Comparison of ENCODE assay signal across 8 mouse cellular contexts in the genomic region with DNA sequence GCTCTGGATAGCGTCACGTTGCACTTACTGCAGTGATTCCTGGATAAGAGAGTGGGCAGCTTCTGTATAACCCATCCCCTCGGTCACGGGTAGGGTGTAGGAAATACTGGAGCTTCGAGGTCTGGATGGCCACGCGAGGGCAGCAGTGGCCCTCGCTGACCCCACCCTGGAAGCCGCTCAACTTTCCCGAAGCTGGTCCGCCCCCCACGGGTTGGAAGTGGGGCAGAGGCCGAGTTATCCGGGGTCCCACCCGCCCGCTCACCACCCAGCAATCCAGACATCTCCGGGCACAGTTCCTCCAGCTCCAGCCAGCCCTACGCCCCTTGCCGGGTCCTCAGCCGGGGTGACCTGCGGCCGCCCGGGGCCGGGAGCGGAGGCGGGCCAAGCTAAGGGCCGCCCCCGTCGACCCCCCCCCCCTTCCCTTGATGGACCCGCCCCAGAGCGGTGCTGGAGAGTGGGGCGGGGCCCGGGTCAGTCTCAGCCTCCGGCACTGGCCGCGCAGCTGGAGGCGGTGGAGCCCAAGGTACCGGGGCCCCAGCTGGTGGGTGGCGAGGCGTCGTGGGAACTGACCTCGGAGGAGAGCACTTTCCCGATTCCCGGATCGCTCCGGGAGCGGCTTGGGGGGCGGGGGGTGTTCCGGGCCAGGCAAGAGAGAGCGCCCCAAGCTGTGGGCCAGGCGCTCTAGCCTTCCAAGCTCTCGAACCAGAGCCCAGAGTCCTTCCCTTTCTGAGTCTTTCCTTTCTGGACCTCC. TPM values are rescaled to one million over a fixed set of nuclear protein-coding genes. Genes with fewer than 3 reads are reported as not detected.
A peak's percentile ranks its signal among the peaks of the same experiment; 100 is the strongest.
DNase-seq lines count a peak whose midpoint lies in the region; ATAC-seq lines count a peak whose summit lies in the region.

No protein-coding gene starts in this region.

- peak overlapping the region; percentile 98 for H3K4me2 ChIP-seq in intestine, embryonic 14.5 days (ENCODE audit: low read length)
- peak overlapping the region; percentile 91 for H3K4me2 ChIP-seq in limb, embryonic 13.5 days (replicated peaks)
- H3K4me2 ChIP-seq in midbrain, embryonic 12.5 days (replicated peaks), result peak overlapping the region; percentile 88

- peak overlapping the region; percentile 89 for H3K27ac ChIP-seq in intestine, embryonic 14.5 days (ENCODE audit: low read depth)
- H3K27ac ChIP-seq in limb, embryonic 13.5 days, result peak overlapping the region; percentile 90
- no peak overlapping the region for H3K27ac ChIP-seq in midbrain, embryonic 12.5 days (replicated peaks)

- peak; percentile 90 for ATAC-seq in intestine, embryonic 14.5 days (replicated peaks; ENCODE audit: low FRiP score, low TSS enrichment, low read depth)
- peak; percentile 89 for ATAC-seq in limb, embryonic 13.5 days (ENCODE audit: low FRiP score, low read depth)
- peak; percentile 87 for ATAC-seq in midbrain, embryonic 12.5 days (ENCODE audit: low FRiP score, low read depth)

- H3K9me3 ChIP-seq in intestine, embryonic 14.5 days (ENCODE audit: control insufficient read depth, low read length), result no peaks in the 10 kb centered on the region
- no peaks in the 10 kb centered on the region for H3K9me3 ChIP-seq in limb, embryonic 13.5 days
- H3K9me3 ChIP-seq in midbrain, embryonic 12.5 days, result no peaks in the 10 kb centered on the region

- peak; percentile 74 for DNase-seq in layer of hippocampus, adult 11-12 months (ENCODE audit: low spot score)
- DNase-seq in layer of hippocampus, adult 9-10 months (ENCODE audit: low spot score), result no peak
- DNase-seq in embryo, embryonic 10 days (ENCODE audit: low spot score), result peak; percentile 88
- peak; percentile 84 to 88 for DNase-seq in gastrocnemius, postnatal 4 days (ENCODE audit: low spot score in 2 of 2)
- DNase-seq in intestine, embryonic 14.5 days (ENCODE audit: low spot score), result peak; percentile 91
- peak; percentile 28 to 56 for DNase-seq in spleen, postnatal 10 days (ENCODE audit: low spot score in 2 of 2)

- H3K9ac ChIP-seq in intestine, embryonic 14.5 days (ENCODE audit: low read length), result peak overlapping the region; percentile 78
- H3K9ac ChIP-seq in limb, embryonic 13.5 days, result peak overlapping the region; percentile 85
- peak overlapping the region; percentile 71 for H3K9ac ChIP-seq in midbrain, embryonic 12.5 days (replicated peaks)

- H3K36me3 ChIP-seq in intestine, embryonic 14.5 days (ENCODE audit: control insufficient read depth, insufficient read depth, low read length), result peaks cover 23% of the 10 kb centered on the region
- peaks cover 22% of the 10 kb centered on the region for H3K36me3 ChIP-seq in limb, embryonic 13.5 days
- no peaks in the 10 kb centered on the region for H3K36me3 ChIP-seq in midbrain, embryonic 12.5 days

- under 1% methylated on average over 46 of the region's 52 CpGs for WGBS in intestine, embryonic 14.5 days
- under 1% methylated on average over 40 of the region's 52 CpGs for WGBS in limb, embryonic 13.5 days
- 0% methylated on average over 42 of the region's 52 CpGs for WGBS in midbrain, embryonic 12.5 days

- H3K4me3 ChIP-seq in intestine, embryonic 14.5 days (ENCODE audit: low read depth, low read length), result peak overlapping the region; percentile 80
- peak overlapping the region; percentile 78 for H3K4me3 ChIP-seq in limb, embryonic 13.5 days
- H3K4me3 ChIP-seq in midbrain, embryonic 12.5 days, result peak overlapping the region; percentile 59

- peaks cover 40% of the 10 kb centered on the region for H3K4me1 ChIP-seq in intestine, embryonic 14.5 days (replicated peaks; ENCODE audit: control insufficient read depth, insufficient read depth, low read length)
- peaks cover 43% of the 10 kb centered on the region for H3K4me1 ChIP-seq in limb, embryonic 13.5 days
- peaks cover 32% of the 10 kb centered on the region for H3K4me1 ChIP-seq in midbrain, embryonic 12.5 days

- H3K27me3 ChIP-seq in intestine, embryonic 14.5 days (replicated peaks; ENCODE audit: control insufficient read depth, insufficient read depth, low read length), result peaks cover 2% of the 10 kb centered on the region; the same call in 1 of the 2 replicates
- peaks cover 23% of the 10 kb centered on the region for H3K27me3 ChIP-seq in limb, embryonic 13.5 days
- peaks cover 60% of the 10 kb centered on the region for H3K27me3 ChIP-seq in midbrain, embryonic 12.5 days

RNA-seq across cellular contexts. Expression of a gene that starts 0.6 kb away (rescaled TPM):
- 100 to 1,000 TPM; 169 to 187 TPM for total RNA-seq in gastrocnemius, postnatal 4 days (2021)
- 166 and 184 TPM in 2 replicates for polyA plus RNA-seq in intestine, embryonic 14.5 days (2014; fragmentation: Nextera tagmentation; extraction: Ambion mirVana)
- polyA plus RNA-seq in limb, embryonic 13.5 days (2015; fragmentation: Nextera tagmentation; extraction: Ambion mirVana), result 196 and 197 TPM in 2 replicates
- polyA plus RNA-seq in midbrain, embryonic 12.5 days (2016; fragmentation: Nextera tagmentation; extraction: Ambion mirVana), result 69.3 and 78.9 TPM in 2 replicates

RNA-seq across cellular contexts. Expression of a gene that starts 7.1 kb away (rescaled TPM):
- 1 to 10 TPM; 3.2 to 3.5 TPM for total RNA-seq in gastrocnemius, postnatal 4 days (2021)
- 0.04 and 0.11 TPM in 2 replicates for polyA plus RNA-seq in intestine, embryonic 14.5 days (2014; fragmentation: Nextera tagmentation; extraction: Ambion mirVana)
- 0.23 and 0.26 TPM in 2 replicates for polyA plus RNA-seq in limb, embryonic 13.5 days (2015; fragmentation: Nextera tagmentation; extraction: Ambion mirVana)
- not detected in 2 replicates for polyA plus RNA-seq in midbrain, embryonic 12.5 days (2016; fragmentation: Nextera tagmentation; extraction: Ambion mirVana)

RNA-seq across cellular contexts. Expression of a gene that starts 7.9 kb away (rescaled TPM):
- total RNA-seq in gastrocnemius, postnatal 4 days (2021), result 10 to 100 TPM; 19.0 to 26.8 TPM
- polyA plus RNA-seq in intestine, embryonic 14.5 days (2014; fragmentation: Nextera tagmentation; extraction: Ambion mirVana), result 2.1 and 3.1 TPM in 2 replicates
- 2.8 and 3.4 TPM in 2 replicates for polyA plus RNA-seq in limb, embryonic 13.5 days (2015; fragmentation: Nextera tagmentation; extraction: Ambion mirVana)
- polyA plus RNA-seq in midbrain, embryonic 12.5 days (2016; fragmentation: Nextera tagmentation; extraction: Ambion mirVana), result 0.66 and 0.86 TPM in 2 replicates

RNA-seq across cellular contexts. Expression of a gene that starts 29.6 kb away (rescaled TPM):
- total RNA-seq in gastrocnemius, postnatal 4 days (2021), result 10 to 100 TPM; 17.0 to 18.9 TPM
- polyA plus RNA-seq in intestine, embryonic 14.5 days (2014; fragmentation: Nextera tagmentation; extraction: Ambion mirVana), result 83.6 and 94.5 TPM in 2 replicates
- polyA plus RNA-seq in limb, embryonic 13.5 days (2015; fragmentation: Nextera tagmentation; extraction: Ambion mirVana), result 71.7 and 74.9 TPM in 2 replicates
- polyA plus RNA-seq in midbrain, embryonic 12.5 days (2016; fragmentation: Nextera tagmentation; extraction: Ambion mirVana), result 14.6 and 15.2 TPM in 2 replicates
